Mouse (Mus musculus) spleen, adult 2 months (tissue): Measurements from ENCODE around the gene Zbed4. TPM values are rescaled to one million over a fixed set of nuclear protein-coding genes. Genes with fewer than 3 reads are reported as not detected.
"Not testable (repeated sequence)": the region's sequence is repeated elsewhere in the genome, so short reads cannot be mapped to it uniquely, and the experiment has no call there.

Experiments used
- DNase-seq, 2 experiments: peaks; one replicate each; pipeline versions ENCODE4 v3.0.0 to v3.0.0-alpha.2; 2012 to 2021; ENCODE audit warnings: low spot score in 2 of 2, low read depth in 1 of 2
- H3K27ac ChIP-seq: fragments of 200-500 bp; 2 replicates; pipeline ENCODE4 v1.5.1; 2012; ENCODE audit warnings: low read length, inconsistent platforms; ENCODE audit not compliant: insufficient read depth
- H3K27me3 ChIP-seq: fragments of 200-500 bp; 2 replicates; pipeline ENCODE4 v1.6.1; 2012; ENCODE audit warnings: mild to moderate bottlenecking, moderate library complexity, low read length, inconsistent platforms; ENCODE audit not compliant: control insufficient read depth, insufficient read depth
- H3K36me3 ChIP-seq: fragments of 200-500 bp; 2 replicates; pipeline ENCODE4 v1.6.1; 2012; ENCODE audit warnings: mild to moderate bottlenecking, low read length, inconsistent platforms; ENCODE audit not compliant: control insufficient read depth, insufficient read depth
- H3K4me1 ChIP-seq: fragments of 200-500 bp; 2 replicates; pipeline ENCODE4 v1.6.1; 2011; ENCODE audit warnings: inconsistent platforms; ENCODE audit not compliant: control insufficient read depth, insufficient read depth, insufficient read length
- H3K4me3 ChIP-seq: fragments of 200-500 bp; 2 replicates; pipeline ENCODE4 v1.5.1; 2011; ENCODE audit warnings: mild to moderate bottlenecking, inconsistent platforms; ENCODE audit not compliant: insufficient read depth, insufficient read length; ENCODE audit errors: extremely low read depth
- CTCF ChIP-seq: fragments of 200-500 bp; IDR thresholded peaks from 2 replicates; pipeline ENCODE4 v1.5.1; 2011; ENCODE audit warnings: mild to moderate bottlenecking, inconsistent platforms; ENCODE audit not compliant: insufficient read depth, insufficient read length, insufficient replicate concordance; ENCODE audit errors: extremely low read depth
- POLR2A ChIP-seq: fragments of 200-500 bp; IDR thresholded peaks from 2 replicates; pipeline ENCODE4 v1.6.1; 2011; ENCODE audit warnings: low read depth, low read length, inconsistent platforms
- WGBS: fragments of 180-500 bp; shearing (Covaris S2); methylation state at CpG from one replicate; pipeline ENCODE4 v1.1.7; 2018; 5-methylcytosine and 5-hydroxymethylcytosine counted together
- polyA plus RNA-seq: library from polyadenylated mRNA; depleted of rRNA; stranded (reverse); fragments of >200 nt; gene quantifications from 2 replicates; pipeline ENCODE4 v1.2.3, GENCODE M21; 2012

The Zbed4 gene
- polyA plus RNA-seq, 1 experiment: 5.8 TPM

DNA sequence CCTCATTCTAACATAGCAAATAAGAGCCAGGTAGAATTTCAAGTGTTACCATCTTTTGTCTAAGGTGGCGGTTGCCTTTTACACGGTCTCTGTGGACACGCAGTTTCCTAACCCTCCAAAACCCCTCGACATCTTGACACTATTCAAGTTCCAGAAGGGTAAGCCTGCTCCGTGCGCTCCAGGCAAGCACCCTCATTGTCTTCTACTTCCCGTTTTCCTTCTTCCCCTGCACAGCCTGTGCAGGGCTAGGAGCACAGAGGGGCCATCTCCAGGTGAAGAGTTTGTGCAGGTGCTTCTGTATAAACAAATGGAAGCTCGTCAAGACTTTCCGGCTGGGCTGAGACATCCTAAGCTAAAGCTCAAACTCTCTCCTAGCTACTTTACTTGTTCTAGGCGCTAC lies 1.4 kb upstream of the Zbed4 start:
- Histone ChIP-seq H3K36me3 (peaks cover under 1% of the 10 kb centered on the region; the same call in 1 of the 2 replicates), H3K27ac (no peak overlapping the region), H3K4me1 (peaks cover 5% of the 10 kb centered on the region), H3K4me3 (no peak overlapping the region), H3K27me3 (no peaks in the 10 kb centered on the region)
- 85% methylated on average over 10 of the region's 10 CpGs for WGBS
- no peak for TF ChIP-seq CTCF
- no peak for TF ChIP-seq POLR2A
- DNase-seq: no peak

DNA sequence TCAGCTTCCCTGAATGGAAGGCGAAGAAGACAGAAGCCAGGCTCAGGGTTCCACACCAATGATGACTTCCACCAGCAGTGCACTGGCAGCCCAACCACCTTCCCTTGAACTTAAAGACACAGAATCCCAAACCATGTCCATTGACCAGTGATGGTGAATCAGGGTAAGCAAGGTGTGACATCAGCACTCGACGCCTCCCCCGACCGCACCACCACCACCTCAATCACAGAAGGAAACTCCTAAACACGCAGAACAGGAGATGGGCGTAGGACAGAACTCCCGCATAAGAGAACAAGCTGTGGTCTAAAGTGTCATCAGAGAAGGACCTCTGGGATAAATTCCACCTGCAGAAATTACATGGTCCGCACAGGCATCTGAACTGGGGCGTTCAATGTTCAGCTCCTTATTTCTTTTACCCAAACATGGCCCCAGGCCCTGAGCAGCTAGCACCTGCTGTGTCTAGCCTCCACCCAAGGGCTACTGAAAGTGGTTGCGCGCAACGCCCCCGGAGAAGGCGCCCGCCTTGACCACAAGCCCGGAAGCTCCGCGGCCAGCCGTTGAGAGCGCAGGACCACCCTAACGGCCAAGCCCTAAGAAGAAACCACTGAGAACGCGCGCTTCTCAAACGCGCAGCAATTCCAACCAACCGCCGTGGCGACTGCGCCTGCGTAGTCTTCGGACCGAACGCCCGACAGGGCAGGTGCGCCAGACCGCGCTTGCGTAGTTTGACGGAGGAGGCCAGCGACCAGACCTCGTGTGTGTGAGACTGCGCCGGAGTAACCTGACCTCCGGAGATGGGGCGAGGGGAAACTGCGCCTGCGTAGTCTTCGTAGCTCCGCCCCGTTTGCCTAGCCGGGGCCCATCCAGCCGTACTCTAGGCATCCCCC lies 540 bp upstream of the Zbed4 start:
- peak; percentile 98 to 99 for DNase-seq
- Histone ChIP-seq H3K4me1 (peaks cover 5% of the 10 kb centered on the region), H3K27me3 (no peaks in the 10 kb centered on the region), H3K36me3 (peaks cover 2% of the 10 kb centered on the region; the same call in 1 of the 2 replicates), H3K27ac (peak overlapping the region; percentile 91), H3K4me3 (peak overlapping the region; percentile 68)
- WGBS: 4% methylated on average over 54 of the region's 54 CpGs
- peak; percentile 62 for TF ChIP-seq POLR2A
- no peak for TF ChIP-seq CTCF

DNA sequence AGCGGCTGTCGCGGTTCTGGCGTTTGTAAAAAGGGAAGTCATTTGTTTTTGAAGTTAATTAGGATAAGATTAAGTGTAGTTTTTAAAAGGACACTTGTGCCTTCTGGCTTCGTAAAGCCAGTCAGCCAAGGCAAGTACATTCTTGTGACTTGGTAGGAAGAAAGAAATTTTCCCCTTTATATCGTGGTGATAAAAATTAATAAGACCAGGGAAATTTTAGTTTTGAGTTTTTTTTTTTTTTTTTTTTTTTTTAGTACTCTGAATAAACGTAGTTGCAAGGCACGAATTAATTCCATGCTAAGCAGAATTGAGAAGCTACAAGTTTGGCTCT lies 908 bp downstream of the Zbed4 start:
- Histone ChIP-seq H3K4me3 (peak overlapping the region; percentile 66), H3K27me3 (no peaks in the 10 kb centered on the region), H3K36me3 (peaks cover 2% of the 10 kb centered on the region; the same call in 1 of the 2 replicates), H3K4me1 (peaks cover 5% of the 10 kb centered on the region), H3K27ac (peak overlapping the region; percentile 85)
- DNase-seq: no peak
- TF ChIP-seq CTCF (no peak), POLR2A (no peak)
- under 1% methylated on average over 8 of the region's 8 CpGs for WGBS

DNA sequence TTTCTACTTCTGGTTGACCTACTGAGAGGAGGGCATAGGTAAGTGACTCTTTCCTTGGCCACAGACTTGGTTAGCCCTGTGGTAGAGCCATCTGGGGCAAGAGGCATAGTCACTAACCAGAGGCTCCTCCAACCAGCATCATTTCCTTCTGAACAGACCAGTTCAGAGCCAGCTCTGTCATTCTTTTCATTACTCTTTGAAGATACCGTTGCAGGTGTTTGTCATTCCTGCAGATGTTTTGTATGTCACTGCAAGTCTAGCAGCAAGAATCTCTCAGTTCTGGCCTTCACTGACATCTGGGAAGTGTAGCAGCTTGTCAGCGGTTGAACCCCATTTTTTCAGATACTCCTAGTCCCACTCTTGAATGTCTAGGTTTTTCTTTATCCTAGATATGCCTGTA lies 3.4 kb downstream of the Zbed4 start:
- Histone ChIP-seq H3K27ac (no peak overlapping the region), H3K4me1 (peaks cover 5% of the 10 kb centered on the region), H3K4me3 (no peak overlapping the region), H3K27me3 (no peaks in the 10 kb centered on the region), H3K36me3 (peaks cover 6% of the 10 kb centered on the region)
- no peak for DNase-seq
- TF ChIP-seq CTCF: no peak
- 74% methylated on average over 2 of the region's 2 CpGs for WGBS

DNA sequence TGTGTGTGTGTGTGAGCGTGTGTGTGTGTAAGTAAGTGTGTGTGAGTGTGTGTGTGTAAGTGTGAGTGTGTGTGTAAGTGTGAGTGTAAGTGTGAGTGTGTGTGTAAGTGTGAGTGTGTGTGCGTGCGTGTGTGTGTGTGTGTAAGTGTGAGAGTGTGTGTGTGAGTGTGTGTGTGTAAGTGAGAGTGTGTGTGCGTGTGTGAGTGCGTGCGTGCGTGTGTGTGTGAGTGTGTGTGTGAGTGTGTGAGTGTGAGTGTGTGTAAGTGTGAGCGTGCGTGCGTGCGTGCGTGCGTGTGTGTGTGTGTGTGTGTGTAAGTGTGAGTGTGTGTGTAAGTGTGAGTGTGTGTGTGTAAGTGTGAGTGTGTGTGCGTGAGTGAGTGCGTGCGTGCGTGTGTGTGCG lies 4.3 kb downstream of the Zbed4 start:
- no peak overlapping the region for H3K27ac ChIP-seq
- peaks cover 6% of the 10 kb centered on the region for H3K36me3 ChIP-seq
- 98% methylated on average over 18 of the region's 18 CpGs for WGBS

DNA sequence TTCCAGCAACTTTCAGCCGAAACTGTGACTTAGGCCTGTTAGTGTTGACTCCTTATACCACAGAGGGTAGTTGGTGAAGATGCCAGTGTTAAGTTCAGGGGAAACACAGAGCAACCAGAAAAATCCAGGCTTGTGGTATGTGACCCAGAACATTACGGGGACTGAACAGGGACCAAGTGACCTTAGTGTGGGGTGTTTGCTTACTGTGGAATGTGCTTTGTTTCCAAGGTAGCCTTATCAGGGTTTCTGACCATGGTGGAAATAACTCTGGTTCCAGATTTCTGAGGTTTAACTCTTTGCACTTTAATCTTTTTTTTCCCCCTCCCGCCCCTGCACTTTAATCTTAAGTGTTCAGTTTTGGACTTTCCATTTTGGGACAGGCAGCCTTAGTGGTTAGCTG lies 6.6 kb downstream of the Zbed4 start:
- Histone ChIP-seq H3K36me3 (peaks cover 6% of the 10 kb centered on the region), H3K4me1 (no peaks in the 10 kb centered on the region), H3K27me3 (no peaks in the 10 kb centered on the region), H3K4me3 (no peak overlapping the region), H3K27ac (no peak overlapping the region)
- WGBS: 78% methylated on average over 3 of the region's 3 CpGs
- TF ChIP-seq CTCF: no peak
- TF ChIP-seq POLR2A: no peak
- DNase-seq: no peak

More for the DNA sequence above, 4.3 kb downstream of the Zbed4 start:
- Histone ChIP-seq H3K4me1 (peaks cover under 1% of the 10 kb centered on the region; the same call in 1 of the 2 replicates), H3K4me3 (no peak overlapping the region), H3K27me3 (no peaks in the 10 kb centered on the region)
- TF ChIP-seq CTCF: no peak
- TF ChIP-seq POLR2A: no peak
- DNase-seq: no peak

DNA sequence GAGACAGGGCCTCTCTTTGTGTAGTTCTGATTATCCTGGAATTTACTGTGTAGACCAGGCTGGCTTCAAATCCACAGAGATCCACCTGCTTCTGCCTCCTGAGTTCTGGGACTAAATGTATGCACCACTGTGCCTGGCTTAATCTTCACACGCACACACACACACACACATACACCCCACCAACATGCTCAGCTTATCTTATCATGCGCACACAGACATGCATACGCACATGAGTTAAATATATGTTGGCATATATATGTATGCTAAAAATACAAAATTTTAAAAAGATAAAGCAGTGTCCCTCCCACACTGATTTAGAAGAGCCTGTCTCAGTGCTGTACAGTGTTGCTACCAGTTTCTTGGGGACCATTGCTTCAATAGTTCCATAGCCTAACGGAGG lies 10.1 kb downstream of the Zbed4 start:
- H3K36me3 ChIP-seq: peaks cover 4% of the 10 kb centered on the region
- no peaks in the 10 kb centered on the region for H3K4me1 ChIP-seq
- H3K4me3 ChIP-seq: no peak overlapping the region
- no peak overlapping the region for H3K27ac ChIP-seq
- H3K27me3 ChIP-seq: no peaks in the 10 kb centered on the region
- 90% methylated on average over 4 of the region's 4 CpGs for WGBS
- DNase-seq: no peak
- TF ChIP-seq CTCF (no peak), POLR2A (no peak)

DNA sequence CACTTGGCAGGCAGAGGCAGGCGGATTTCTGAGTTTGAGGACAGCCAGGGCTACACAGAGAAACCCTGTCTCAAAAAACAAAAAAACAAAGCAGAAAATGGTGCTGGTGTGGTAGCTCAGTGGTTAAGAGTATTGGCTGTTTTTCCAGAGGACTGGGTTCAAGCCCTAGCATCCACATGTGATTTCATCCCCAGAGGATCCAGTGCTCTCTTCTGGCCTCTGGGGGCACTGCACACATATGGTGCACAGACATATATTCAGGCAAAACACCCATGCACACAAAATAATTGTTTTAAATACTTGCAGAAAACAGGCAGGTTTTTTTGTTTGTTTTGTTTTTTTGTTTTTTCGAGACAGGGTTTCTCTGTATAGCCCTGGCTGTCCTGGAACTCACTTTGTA lies 14.7 kb downstream of the Zbed4 start:
- not testable (repeated sequence) for H3K27ac ChIP-seq, H3K27me3 ChIP-seq, DNase-seq, H3K4me3 ChIP-seq, H3K4me1 ChIP-seq, H3K36me3 ChIP-seq
- 95% methylated on average over 2 of the region's 2 CpGs for WGBS
